Mouse (Mus musculus) megakaryocyte, embryonic 14.5 days (primary cell): ENCODE data around the gene Aebp1.

Experiments
- FLI1 ChIP-seq: IDR thresholded peaks from 2 replicates; pipeline ENCODE4 v1.6.1; 2012; ENCODE audit warnings: low read length, inconsistent platforms, mixed read lengths
- GATA1 ChIP-seq: IDR thresholded peaks from 3 replicates; pipeline ENCODE4 v1.6.1; 2012; ENCODE audit warnings: mixed read lengths, low read length, inconsistent platforms, borderline replicate concordance

GRCm38 (mm10) chr11:5908642-5909041, 46.9 kb downstream of the Aebp1 start:
- no peak for TF ChIP-seq GATA1
- TF ChIP-seq FLI1 = no peak
